Mouse (Mus musculus) testis, postnatal 10 days (tissue): ENCODE data around the gene Nckap5l.
"Not testable (repeated sequence)": the region's sequence is repeated elsewhere in the genome, so short reads cannot be mapped to it uniquely, and the experiment has no call there.

Experiments used
- DNase-seq: peaks from one replicate; pipeline ENCODE4 v3.0.0; 2021; ENCODE audit warnings: low spot score

Nckap5l gene

GRCm38 (mm10) chr15:99393386-99394252 is 63.9 kb downstream of the Nckap5l start:
- DNase-seq = no peak

- DNase-seq = peak; percentile 98
Measured at GRCm38 (mm10) chr15:99392486-99393385, 64.8 kb downstream of the Nckap5l start, which contains the start of gene Tmbim6. Gene Tmbim6, plus strand, starts transcription at chr15:99392882.

- DNase-seq = no peak
Measured at GRCm38 (mm10) chr15:99391975-99392374, 65.6 kb downstream of the Nckap5l start.

GRCm38 (mm10) chr15:99390472-99391401 is 66.8 kb downstream of the Nckap5l start:
- DNase-seq = no peak

- DNase-seq = no peak
Measured at GRCm38 (mm10) chr15:99387976-99388375, 69.6 kb downstream of the Nckap5l start.

- DNase-seq = no peak
Measured at GRCm38 (mm10) chr15:99386796-99387195, 70.8 kb downstream of the Nckap5l start.

GRCm38 (mm10) chr15:99386110-99386509 is 71.4 kb downstream of the Nckap5l start:
- DNase-seq = not testable (repeated sequence)

- DNase-seq = no peak
Measured at GRCm38 (mm10) chr15:99384071-99384470, 73.5 kb downstream of the Nckap5l start.

GRCm38 (mm10) chr15:99382893-99383292 is 74.7 kb downstream of the Nckap5l start:
- DNase-seq = no peak

GRCm38 (mm10) chr15:99376240-99376639 is 81.3 kb downstream of the Nckap5l start:
- no peak for DNase-seq

GRCm38 (mm10) chr15:99375581-99375980 is 82.0 kb downstream of the Nckap5l start:
- DNase-seq = no peak

- DNase-seq = no peak
Measured at GRCm38 (mm10) chr15:99375036-99375435, 82.5 kb downstream of the Nckap5l start.

- no peak for DNase-seq
Measured at GRCm38 (mm10) chr15:99372761-99373160, 84.8 kb downstream of the Nckap5l start.
